Mouse (Mus musculus): Measurements from ENCODE around the gene Prkar1b.

GRCm38 (mm10) chr5:139189726-139190125 lies 39.9 kb upstream of the Prkar1b start:
- no peak for TF ChIP-seq CTCF (IDR thresholded peaks at IDR 0.05; ENCODE audit: low read depth)
- no peak for TF ChIP-seq EP300 (optimal IDR thresholded peaks at IDR 0.05)

Measured in stomach, postnatal 0 days (tissue).